Comparison of ENCODE assay signal across 24 mouse cellular contexts in the genomic region with DNA sequence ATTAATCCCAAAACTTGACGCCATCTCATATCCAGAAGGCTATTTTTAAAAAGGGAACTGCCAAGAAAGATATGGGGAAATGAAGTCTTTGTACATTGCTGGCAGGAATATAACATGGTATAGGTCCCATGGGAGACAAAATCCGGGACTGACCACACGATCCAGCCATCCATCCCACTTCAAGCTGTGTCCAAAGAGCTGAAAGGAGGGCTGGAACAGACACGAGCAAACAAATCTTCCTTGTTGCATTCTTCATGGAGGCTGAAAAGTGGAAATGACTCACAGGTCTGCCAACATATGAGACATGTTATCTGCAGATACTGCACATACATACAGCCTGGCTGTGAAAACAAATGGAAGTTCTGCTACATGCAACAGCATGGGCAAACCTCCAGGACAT.
"Had no signal": no experiment of that assay in that cellular context is flagged by ENCODE, and none has a peak within 500 bp of the region (broad histone marks: within the 10 kb centered on the region; RNA-seq: fewer than 3 reads in every experiment).

No protein-coding gene starts in this region.

- H3K4me3 ChIP-seq: layer of hippocampus, adult 2 months; limb, embryonic 10.5 days; limb, embryonic 13.5 days; liver, embryonic 12.5 days; liver, embryonic 15.5 days; lung, embryonic 15.5 days; megakaryocyte, embryonic 14.5 days; midbrain, embryonic 10.5 days; neural tube, embryonic 12.5 days; neural tube, embryonic 15.5 days; stomach, embryonic 15.5 days had no signal

- ATAC-seq: liver, embryonic 12.5 days had no signal

- H3K9ac ChIP-seq: limb, embryonic 13.5 days; liver, embryonic 12.5 days; liver, embryonic 15.5 days; lung, embryonic 15.5 days; neural tube, embryonic 12.5 days; neural tube, embryonic 15.5 days; stomach, embryonic 15.5 days had no signal

- DNase-seq: kidney, adult 9 months; kidney, postnatal 14 days; kidney, postnatal 4 days; layer of hippocampus, adult 9-11 months; liver; lung, adult 18-20 months; lung, postnatal 10 days; lung, postnatal 36 days; midbrain, embryonic 14.5 days; right cerebral cortex, adult 18-20 months; right cerebral cortex, postnatal 25 days; spleen, adult 18-20 months; thymus, postnatal 25 days had no signal

- H3K36me3 ChIP-seq: liver, embryonic 15.5 days; midbrain, embryonic 10.5 days; neural tube, embryonic 12.5 days; neural tube, embryonic 15.5 days had no signal

- H3K4me1 ChIP-seq: limb, embryonic 10.5 days; limb, embryonic 13.5 days; liver, embryonic 12.5 days; liver, embryonic 15.5 days; lung, embryonic 15.5 days; midbrain, embryonic 10.5 days; neural tube, embryonic 12.5 days; neural tube, embryonic 15.5 days; stomach, embryonic 15.5 days had no signal

- H3K4me2 ChIP-seq: limb, embryonic 13.5 days; liver, embryonic 12.5 days; liver, embryonic 15.5 days; lung, embryonic 15.5 days; neural tube, embryonic 12.5 days; neural tube, embryonic 15.5 days; stomach, embryonic 15.5 days had no signal

- H3K27ac ChIP-seq: layer of hippocampus, adult 2 months; limb, embryonic 10.5 days; limb, embryonic 13.5 days; liver, embryonic 12.5 days; liver, embryonic 15.5 days; lung, embryonic 15.5 days; midbrain, embryonic 10.5 days; neural tube, embryonic 12.5 days; neural tube, embryonic 15.5 days; stomach, embryonic 15.5 days had no signal

- H3K9me3 ChIP-seq: limb, embryonic 10.5 days; limb, embryonic 13.5 days; liver, embryonic 12.5 days; liver, embryonic 15.5 days; lung, embryonic 15.5 days; midbrain, embryonic 10.5 days; neural tube, embryonic 12.5 days; neural tube, embryonic 15.5 days; stomach, embryonic 15.5 days had no signal

- H3K27me3 ChIP-seq: limb, embryonic 13.5 days; liver, embryonic 12.5 days; liver, embryonic 15.5 days; lung, embryonic 15.5 days; megakaryocyte, embryonic 14.5 days; neural tube, embryonic 12.5 days; neural tube, embryonic 15.5 days; stomach, embryonic 15.5 days had no signal
